Mouse (Mus musculus) midbrain, embryonic 16.5 days (tissue): ENCODE data around the gene Ccdc42. TPM values are rescaled to one million over a fixed set of nuclear protein-coding genes. Genes with fewer than 3 reads are reported as not detected.

Experiments used
- ATAC-seq: fragments of 200-750 bp; cut with Nextera tagmentation; 2 replicates; pipeline ENCODE4 v1.8.0; 2017; ENCODE audit warnings: moderate TSS enrichment
- H3K27ac ChIP-seq: fragments of 300-500 bp; sonication (generic); 2 replicates; pipeline ENCODE4 v1.5.1; 2014; ENCODE audit warnings: mild to moderate bottlenecking, low read length, mixed read lengths
- H3K27me3 ChIP-seq: fragments of 300-500 bp; sonication (generic); 2 replicates; pipeline ENCODE4 v1.6.1; 2014; ENCODE audit warnings: low read depth, low read length, mixed read lengths; ENCODE audit not compliant: control insufficient read depth, insufficient read depth
- H3K36me3 ChIP-seq: fragments of 300-500 bp; sonication (generic); 2 replicates; pipeline ENCODE4 v1.6.1; 2014; ENCODE audit warnings: mild to moderate bottlenecking, low read length, moderate library complexity, mixed read lengths; ENCODE audit not compliant: control insufficient read depth, insufficient read depth
- H3K4me1 ChIP-seq: fragments of 300-500 bp; sonication (generic); 2 replicates; pipeline ENCODE4 v1.6.1; 2014; ENCODE audit warnings: mild to moderate bottlenecking, low read length, mixed read lengths; ENCODE audit not compliant: control insufficient read depth, insufficient read depth
- H3K4me2 ChIP-seq: fragments of 300-500 bp; sonication (generic); 2 replicates; pipeline ENCODE4 v1.6.1; 2014; ENCODE audit warnings: mild to moderate bottlenecking, low read length, mixed read lengths
- H3K4me3 ChIP-seq: fragments of 300-500 bp; sonication (generic); 2 replicates; pipeline ENCODE4 v1.5.1; 2014; ENCODE audit warnings: low read depth, mild to moderate bottlenecking, low read length, moderate library complexity, mixed read lengths
- H3K9ac ChIP-seq: fragments of 300-500 bp; sonication (generic); 2 replicates; pipeline ENCODE4 v1.6.1; 2014; ENCODE audit warnings: low read depth, low read length, mixed read lengths
- H3K9me3 ChIP-seq: fragments of 300-500 bp; sonication (generic); replicated peaks from 2 replicates; pipeline ENCODE4 v1.6.1; 2014; ENCODE audit warnings: mild to moderate bottlenecking, low read length, mixed read lengths; ENCODE audit not compliant: control insufficient read depth, poor library complexity, severe bottlenecking
- WGBS: fragments of 180-500 bp; shearing (Covaris S2); extraction: QIAGEN DNeasy Blood & Tissue Kit; methylation state at CpG from one replicate; pipeline ENCODE4 v1.1.7; 2014; 5-methylcytosine and 5-hydroxymethylcytosine counted together
- polyA plus RNA-seq: library from polyadenylated mRNA; unstranded; fragments of >200 nt; fragmentation: Nextera tagmentation; extraction: Ambion mirVana; gene quantifications from 2 replicates; pipeline ENCODE4 v1.2.1, GENCODE M21; 2015

Ccdc42 gene
- polyA plus RNA-seq = 0.18 and 0.65 TPM in 2 replicates

- no peak within 1 kb of the TSS for H3K4me3 ChIP-seq
- H3K4me2 ChIP-seq = no peak within 1 kb of the TSS
- no peaks in the 10 kb centered on the region for H3K36me3 ChIP-seq
- H3K27ac ChIP-seq = no peak within 1 kb of the TSS
- H3K9me3 ChIP-seq = no peaks in the 10 kb centered on the region
- 52% methylated on average over 5 of the region's 5 CpGs for WGBS
- peaks cover 6% of the 10 kb centered on the region for H3K4me1 ChIP-seq
- no peak within 1 kb of the TSS for H3K9ac ChIP-seq
- ATAC-seq = no peak
- H3K27me3 ChIP-seq = no peaks in the 10 kb centered on the region
Observed at GRCm38 (mm10) chr11:68586721-68587120, at the start of gene Ccdc42. TSS of gene Ccdc42 (plus strand) at chr11:68587021.

GRCm38 (mm10) chr11:68539621-68540020, 47.2 kb upstream of the Ccdc42 start:
- no peak overlapping the region for H3K4me2 ChIP-seq
- H3K36me3 ChIP-seq = no peaks in the 10 kb centered on the region
- no peak overlapping the region for H3K4me3 ChIP-seq
- H3K4me1 ChIP-seq = no peaks in the 10 kb centered on the region
- 67% methylated on average over 5 of the region's 5 CpGs for WGBS
- H3K27me3 ChIP-seq = no peaks in the 10 kb centered on the region
- H3K9ac ChIP-seq = no peak overlapping the region
- H3K9me3 ChIP-seq = no peaks in the 10 kb centered on the region
- H3K27ac ChIP-seq = no peak overlapping the region
- ATAC-seq = no peak

GRCm38 (mm10) chr11:68544554-68544953, 42.3 kb upstream of the Ccdc42 start:
- H3K36me3 ChIP-seq = no peaks in the 10 kb centered on the region
- no peak overlapping the region for H3K9ac ChIP-seq
- H3K9me3 ChIP-seq = no peaks in the 10 kb centered on the region
- no peak overlapping the region for H3K27ac ChIP-seq
- no peaks in the 10 kb centered on the region for H3K4me1 ChIP-seq
- WGBS = 5% methylated on average over 8 of the region's 8 CpGs
- no peak overlapping the region for H3K4me2 ChIP-seq
- no peak overlapping the region for H3K4me3 ChIP-seq
- no peak for ATAC-seq
- no peaks in the 10 kb centered on the region for H3K27me3 ChIP-seq

- no peak overlapping the region for H3K4me3 ChIP-seq
- no peaks in the 10 kb centered on the region for H3K4me1 ChIP-seq
- H3K27ac ChIP-seq = no peak overlapping the region
- WGBS = 52% methylated on average over 7 of the region's 7 CpGs
- no peaks in the 10 kb centered on the region for H3K36me3 ChIP-seq
- H3K9me3 ChIP-seq = no peaks in the 10 kb centered on the region
- H3K27me3 ChIP-seq = no peaks in the 10 kb centered on the region
- no peak for ATAC-seq
- H3K4me2 ChIP-seq = no peak overlapping the region
- no peak overlapping the region for H3K9ac ChIP-seq
Observed at GRCm38 (mm10) chr11:68545172-68545571, 41.6 kb upstream of the Ccdc42 start.

- no peaks in the 10 kb centered on the region for H3K36me3 ChIP-seq
- no peaks in the 10 kb centered on the region for H3K27me3 ChIP-seq
- H3K4me2 ChIP-seq = no peak overlapping the region
- no peak for ATAC-seq
- H3K4me1 ChIP-seq = no peaks in the 10 kb centered on the region
- no peak overlapping the region for H3K9ac ChIP-seq
- H3K9me3 ChIP-seq = no peaks in the 10 kb centered on the region
- no peak overlapping the region for H3K4me3 ChIP-seq
- H3K27ac ChIP-seq = no peak overlapping the region
- 87% methylated on average over 8 of the region's 8 CpGs for WGBS
Observed at GRCm38 (mm10) chr11:68545682-68546222, 41.1 kb upstream of the Ccdc42 start.

GRCm38 (mm10) chr11:68547484-68547883, 39.3 kb upstream of the Ccdc42 start:
- ATAC-seq = no peak
- 60% methylated on average over 2 of the region's 2 CpGs for WGBS

GRCm38 (mm10) chr11:68549597-68549996, 37.2 kb upstream of the Ccdc42 start:
- no peak for ATAC-seq
- Histone ChIP-seq H3K4me2 (no peak overlapping the region), H3K9ac (no peak overlapping the region), H3K27me3 (no peaks in the 10 kb centered on the region), H3K4me1 (no peaks in the 10 kb centered on the region), H3K4me3 (no peak overlapping the region), H3K36me3 (no peaks in the 10 kb centered on the region), H3K27ac (no peak overlapping the region), H3K9me3 (no peaks in the 10 kb centered on the region)
- WGBS = 57% methylated on average over 3 of the region's 3 CpGs

More at GRCm38 (mm10) chr11:68547484-68547883, 39.3 kb upstream of the Ccdc42 start:
- Histone ChIP-seq H3K4me2 (no peak overlapping the region), H3K4me1 (no peaks in the 10 kb centered on the region), H3K9me3 (no peaks in the 10 kb centered on the region), H3K27me3 (no peaks in the 10 kb centered on the region), H3K36me3 (no peaks in the 10 kb centered on the region), H3K27ac (no peak overlapping the region), H3K9ac (no peak overlapping the region), H3K4me3 (no peak overlapping the region)

- Histone ChIP-seq H3K4me2 (no peak overlapping the region), H3K4me1 (no peaks in the 10 kb centered on the region), H3K9ac (no peak overlapping the region), H3K27ac (no peak overlapping the region), H3K36me3 (no peaks in the 10 kb centered on the region), H3K9me3 (no peaks in the 10 kb centered on the region), H3K27me3 (no peaks in the 10 kb centered on the region), H3K4me3 (no peak overlapping the region)
- 57% methylated on average over 4 of the region's 4 CpGs for WGBS
- ATAC-seq = no peak
Observed at GRCm38 (mm10) chr11:68550358-68550757, 36.5 kb upstream of the Ccdc42 start.

- H3K36me3 ChIP-seq = no peaks in the 10 kb centered on the region
- H3K4me3 ChIP-seq = no peak overlapping the region
- H3K4me1 ChIP-seq = 0 out of 2 replicates have a peak, but pooled peaks cover 3% of the 10 kb centered on the region
- ATAC-seq = no peak
- 39% methylated on average over 8 of the region's 8 CpGs for WGBS
- H3K9me3 ChIP-seq = no peaks in the 10 kb centered on the region
- no peak overlapping the region for H3K9ac ChIP-seq
- H3K27me3 ChIP-seq = peaks cover 9% of the 10 kb centered on the region; the same call in 1 of the 2 replicates
- no peak overlapping the region for H3K27ac ChIP-seq
- H3K4me2 ChIP-seq = no peak overlapping the region
Observed at GRCm38 (mm10) chr11:68553981-68554471, 32.8 kb upstream of the Ccdc42 start.
